Mouse (Mus musculus) limb, embryonic 12.5 days (tissue): ENCODE data around the gene Spred2. TPM values are rescaled to one million over a fixed set of nuclear protein-coding genes. Genes with fewer than 3 reads are reported as not detected.

Source experiments
- ATAC-seq: fragments of 200-750 bp; cut with Nextera tagmentation; 2 replicates; pipeline ENCODE4 v1.8.0; 2017; ENCODE audit warnings: low read depth, moderate TSS enrichment; ENCODE audit not compliant: insufficient number of reproducible peaks, insufficient read depth, low FRiP score, low TSS enrichment
- H3K27ac ChIP-seq: fragments of 300-500 bp; sonication (generic); 2 replicates; pipeline ENCODE4 v1.5.1; 2016; ENCODE audit warnings: mild to moderate bottlenecking, moderate library complexity
- H3K27me3 ChIP-seq: fragments of 300-500 bp; sonication (generic); 2 replicates; pipeline ENCODE4 v1.6.1; 2016; ENCODE audit warnings: mild to moderate bottlenecking, moderate library complexity
- H3K36me3 ChIP-seq: fragments of 300-500 bp; sonication (generic); 2 replicates; pipeline ENCODE4 v1.6.1; 2016; ENCODE audit warnings: mild to moderate bottlenecking, moderate library complexity
- H3K4me1 ChIP-seq: fragments of 300-500 bp; sonication (generic); replicated peaks from 2 replicates; pipeline ENCODE4 v1.6.1; 2016
- H3K4me2 ChIP-seq: fragments of 300-500 bp; sonication (generic); 2 replicates; pipeline ENCODE4 v1.6.1; 2016; ENCODE audit warnings: mild to moderate bottlenecking, moderate library complexity
- H3K4me3 ChIP-seq: fragments of 300-500 bp; sonication (generic); replicated peaks from 2 replicates; pipeline ENCODE4 v1.5.1; 2016; ENCODE audit warnings: mild to moderate bottlenecking
- H3K9ac ChIP-seq: fragments of 300-500 bp; sonication (generic); replicated peaks from 2 replicates; pipeline ENCODE4 v1.6.1; 2016; ENCODE audit warnings: mild to moderate bottlenecking, moderate library complexity
- H3K9me3 ChIP-seq: fragments of 300-500 bp; sonication (generic); 2 replicates; pipeline ENCODE4 v1.6.1; 2016; ENCODE audit warnings: mild to moderate bottlenecking, moderate library complexity
- WGBS: fragments of 180-500 bp; shearing (Covaris S2); methylation state at CpG from one replicate; pipeline ENCODE4 v1.1.7; 2016; 5-methylcytosine and 5-hydroxymethylcytosine counted together
- polyA plus RNA-seq: library from polyadenylated mRNA; unstranded; fragments of >200 nt; fragmentation: Nextera tagmentation; extraction: Ambion mirVana; gene quantifications from 2 replicates; pipeline ENCODE4 v1.2.1, GENCODE M21; 2016

Spred2 gene
- polyA plus RNA-seq, 1 experiment from 2014 or later = 7.6 TPM

DNA sequence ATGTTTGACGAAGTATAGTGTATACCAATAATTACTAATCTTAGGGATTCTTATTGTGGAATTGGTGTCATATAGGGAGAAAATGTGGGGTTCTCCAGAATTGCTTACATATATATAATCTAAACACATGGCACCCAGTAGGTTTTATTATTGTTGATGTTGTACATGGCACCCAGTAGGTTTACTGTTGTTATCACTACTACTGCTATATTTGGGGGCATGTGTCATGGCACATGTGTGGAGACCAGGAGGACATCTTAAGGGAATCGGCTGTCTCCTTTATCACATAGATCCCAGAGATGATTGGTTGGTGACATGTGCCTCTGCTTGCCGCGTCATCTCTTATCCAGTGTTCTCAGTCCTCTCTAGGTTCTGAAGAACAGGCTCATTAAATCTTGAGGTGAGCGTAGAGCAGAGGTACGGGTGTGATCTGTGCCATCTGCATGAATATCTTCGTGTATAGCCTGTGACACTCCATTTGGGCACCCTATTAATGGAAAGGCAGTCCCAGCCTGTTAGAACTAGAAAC, 70.2 kb downstream of the Spred2 start:
- 91% methylated on average over 7 of the region's 7 CpGs for WGBS
- H3K4me1 ChIP-seq = peaks cover 36% of the 10 kb centered on the region
- no peak for ATAC-seq
- H3K27ac ChIP-seq = no peak overlapping the region
- H3K9me3 ChIP-seq = no peaks in the 10 kb centered on the region
- H3K9ac ChIP-seq = no peak overlapping the region
- H3K4me2 ChIP-seq = no peak overlapping the region
- peaks cover 11% of the 10 kb centered on the region for H3K36me3 ChIP-seq
- no peaks in the 10 kb centered on the region for H3K27me3 ChIP-seq
- H3K4me3 ChIP-seq = no peak overlapping the region

DNA sequence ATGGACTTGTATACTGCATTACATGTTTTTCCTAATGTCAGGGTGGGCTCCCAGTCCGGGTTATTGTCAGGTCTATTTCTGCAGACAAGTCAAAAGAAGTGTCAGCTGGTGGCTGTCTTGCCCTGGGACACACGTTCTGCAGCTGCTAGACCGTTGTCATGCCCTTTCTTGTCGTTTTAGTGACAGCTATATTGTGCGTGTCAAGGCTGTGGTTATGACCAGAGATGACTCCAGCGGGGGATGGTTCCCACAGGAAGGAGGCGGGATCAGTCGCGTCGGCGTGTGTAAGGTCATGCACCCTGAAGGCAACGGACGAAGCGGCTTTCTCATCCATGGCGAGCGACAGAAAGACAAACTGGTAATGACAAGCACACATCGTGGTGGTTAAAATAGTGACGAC, 73.8 kb downstream of the Spred2 start:
- 69% methylated on average over 18 of the region's 18 CpGs for WGBS
- no peak for ATAC-seq
- H3K4me3 ChIP-seq = no peak overlapping the region
- no peak overlapping the region for H3K27ac ChIP-seq
- no peaks in the 10 kb centered on the region for H3K9me3 ChIP-seq
- no peak overlapping the region for H3K4me2 ChIP-seq
- no peaks in the 10 kb centered on the region for H3K27me3 ChIP-seq
- H3K9ac ChIP-seq = no peak overlapping the region
- H3K36me3 ChIP-seq = peaks cover 15% of the 10 kb centered on the region
- peaks cover 10% of the 10 kb centered on the region; the same call in 1 of the 2 replicates for H3K4me1 ChIP-seq

DNA sequence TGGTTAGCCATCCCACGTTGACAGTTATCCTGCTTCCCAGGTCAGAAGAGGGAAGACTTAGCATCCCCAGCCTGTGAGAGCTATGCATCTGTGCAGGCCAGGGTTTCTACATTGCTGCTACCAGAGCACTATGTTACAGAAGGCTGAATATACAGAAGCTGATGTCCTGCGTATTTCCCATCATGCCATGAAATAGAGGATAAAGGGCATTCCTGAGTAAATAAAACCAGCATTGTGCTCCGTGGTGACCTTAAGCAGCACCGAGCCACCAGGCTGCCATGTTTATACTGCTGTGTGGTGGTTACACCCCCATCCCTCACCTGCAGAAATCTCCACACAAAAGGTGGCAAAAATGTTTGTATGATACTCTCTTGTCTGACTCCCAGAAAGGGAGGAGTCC, 78.7 kb downstream of the Spred2 start:
- H3K4me3 ChIP-seq = no peak overlapping the region
- no peak for ATAC-seq
- H3K27me3 ChIP-seq = no peaks in the 10 kb centered on the region
- peaks cover 40% of the 10 kb centered on the region for H3K36me3 ChIP-seq
- H3K4me1 ChIP-seq = no peaks in the 10 kb centered on the region
- no peak overlapping the region for H3K9ac ChIP-seq
- no peak overlapping the region for H3K27ac ChIP-seq
- 83% methylated on average over 4 of the region's 4 CpGs for WGBS
- H3K9me3 ChIP-seq = no peaks in the 10 kb centered on the region
- H3K4me2 ChIP-seq = no peak overlapping the region

DNA sequence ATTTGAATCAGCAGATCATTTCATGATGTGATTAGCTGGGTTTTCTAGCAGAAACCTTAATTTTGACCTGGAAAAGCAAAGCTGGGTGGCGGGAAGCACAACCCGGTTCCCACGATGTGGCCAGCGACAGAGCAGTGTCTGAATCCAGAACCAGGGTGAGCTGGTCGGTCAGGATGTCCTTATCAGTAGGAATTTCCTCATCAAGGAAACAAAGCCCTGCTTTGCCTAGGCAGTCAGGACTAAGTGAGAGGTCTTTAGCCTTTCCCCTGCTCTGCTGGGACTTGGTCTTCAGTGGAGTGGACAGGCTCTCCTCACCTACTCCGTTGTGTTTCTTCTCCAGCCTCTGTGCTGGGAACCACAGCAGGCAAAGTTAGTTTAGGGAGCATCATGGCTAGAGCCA, 83.5 kb downstream of the Spred2 start:
- no peaks in the 10 kb centered on the region for H3K9me3 ChIP-seq
- H3K4me1 ChIP-seq = peaks cover 12% of the 10 kb centered on the region
- no peak overlapping the region for H3K4me3 ChIP-seq
- no peak overlapping the region for H3K9ac ChIP-seq
- H3K27ac ChIP-seq = no peak overlapping the region
- 94% methylated on average over 6 of the region's 6 CpGs for WGBS
- peaks cover 53% of the 10 kb centered on the region for H3K36me3 ChIP-seq
- ATAC-seq = no peak
- no peak overlapping the region for H3K4me2 ChIP-seq
- no peaks in the 10 kb centered on the region for H3K27me3 ChIP-seq

DNA sequence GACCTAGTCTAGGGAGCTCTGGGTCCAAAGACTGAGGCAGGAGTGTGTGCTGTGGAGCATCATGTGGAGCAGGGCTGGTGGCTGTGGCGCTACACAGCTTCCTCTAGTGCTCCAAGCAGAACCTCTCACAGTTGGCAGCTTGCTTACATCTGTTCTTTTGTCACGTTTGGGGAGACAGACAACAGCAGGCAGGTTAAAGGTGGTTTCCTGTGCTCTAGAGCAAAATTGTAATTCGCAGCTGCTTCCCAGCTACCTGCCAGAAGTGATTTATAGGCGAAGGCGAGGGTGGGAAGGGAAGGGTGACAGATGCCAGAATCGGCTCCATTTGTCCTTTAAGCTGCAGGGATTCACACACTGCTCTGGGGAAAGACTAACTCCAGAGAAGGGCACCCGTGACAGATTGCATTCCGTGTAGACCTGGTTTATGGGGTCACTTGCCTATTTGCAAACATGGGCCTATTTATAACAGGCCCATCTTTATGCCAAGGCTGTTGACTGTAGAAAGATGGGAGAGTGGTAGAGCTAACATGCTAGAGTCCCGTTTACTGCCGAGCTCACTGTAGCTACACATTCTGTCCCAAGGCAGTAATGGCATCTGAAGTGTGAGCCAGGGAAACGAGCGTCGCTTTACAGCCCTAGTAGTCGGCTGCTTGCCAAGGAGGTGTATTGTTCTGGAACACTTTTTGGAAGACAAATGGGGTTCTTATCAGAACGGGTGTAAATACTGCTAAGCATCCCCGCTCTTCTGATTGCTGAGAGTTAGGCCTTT, 87.2 kb downstream of the Spred2 start:
- Histone ChIP-seq H3K4me2 (no peak overlapping the region), H3K36me3 (peaks cover 68% of the 10 kb centered on the region), H3K4me3 (no peak overlapping the region), H3K4me1 (peaks cover 12% of the 10 kb centered on the region), H3K27me3 (no peaks in the 10 kb centered on the region), H3K9ac (no peak overlapping the region), H3K9me3 (no peaks in the 10 kb centered on the region), H3K27ac (peak overlapping the region; percentile 59)
- ATAC-seq = no peak
- 23% methylated on average over 16 of the region's 16 CpGs for WGBS

DNA sequence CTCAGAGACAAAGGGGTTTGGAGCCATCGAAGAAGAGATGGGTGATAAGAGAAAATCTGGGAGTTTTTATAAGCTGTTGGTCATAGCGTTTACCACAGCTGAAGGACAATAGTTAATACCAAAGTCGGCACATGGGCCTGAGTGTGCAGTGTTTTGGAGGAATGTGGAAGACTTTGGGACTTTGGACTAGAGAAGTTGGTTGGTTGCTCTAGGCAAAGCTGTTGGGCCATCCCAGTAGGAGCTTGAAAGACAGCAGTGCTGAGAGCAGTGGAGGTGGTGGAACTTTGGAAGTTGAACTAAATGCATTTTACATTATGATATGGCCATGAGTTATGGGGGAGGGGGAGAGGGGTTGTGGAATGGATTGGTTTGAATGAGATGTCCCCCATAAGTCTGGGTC, 89.2 kb downstream of the Spred2 start:
- no peak for ATAC-seq
- peaks cover 12% of the 10 kb centered on the region for H3K4me1 ChIP-seq

DNA sequence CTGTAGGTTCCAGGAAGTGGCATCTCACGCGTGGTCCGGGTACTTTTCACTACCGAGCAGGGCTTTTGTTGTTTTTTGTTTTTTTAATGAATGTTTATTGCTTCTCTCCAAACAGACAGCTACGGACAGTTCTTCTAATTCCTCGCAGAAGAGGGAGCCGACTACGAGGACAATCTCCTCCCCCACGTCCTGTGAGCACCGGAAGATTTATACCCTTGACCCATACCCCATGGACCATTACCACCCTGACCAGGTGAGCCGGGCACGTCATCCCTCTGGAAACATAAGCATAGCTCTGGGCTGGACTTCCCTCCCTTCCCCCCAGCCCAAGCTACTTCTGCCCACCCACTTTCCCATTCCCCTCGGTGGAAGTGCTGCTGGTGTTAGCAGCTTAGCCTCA, 93.8 kb downstream of the Spred2 start:
- H3K27ac ChIP-seq = no peak overlapping the region
- no peak overlapping the region for H3K4me3 ChIP-seq
- H3K9me3 ChIP-seq = peaks cover 39% of the 10 kb centered on the region
- H3K4me2 ChIP-seq = no peak overlapping the region
- no peak overlapping the region for H3K9ac ChIP-seq
- H3K27me3 ChIP-seq = no peaks in the 10 kb centered on the region
- 93% methylated on average over 13 of the region's 13 CpGs for WGBS
- H3K4me1 ChIP-seq = no peaks in the 10 kb centered on the region
- no peak for ATAC-seq
- peaks cover 83% of the 10 kb centered on the region for H3K36me3 ChIP-seq

More for the DNA sequence above, 89.2 kb downstream of the Spred2 start:
- Histone ChIP-seq H3K27me3 (no peaks in the 10 kb centered on the region), H3K9me3 (peaks cover 5% of the 10 kb centered on the region; the same call in 1 of the 2 replicates), H3K27ac (no peak overlapping the region), H3K36me3 (peaks cover 69% of the 10 kb centered on the region), H3K9ac (no peak overlapping the region), H3K4me3 (no peak overlapping the region), H3K4me2 (no peak overlapping the region)
- 95% methylated on average over 3 of the region's 3 CpGs for WGBS

DNA sequence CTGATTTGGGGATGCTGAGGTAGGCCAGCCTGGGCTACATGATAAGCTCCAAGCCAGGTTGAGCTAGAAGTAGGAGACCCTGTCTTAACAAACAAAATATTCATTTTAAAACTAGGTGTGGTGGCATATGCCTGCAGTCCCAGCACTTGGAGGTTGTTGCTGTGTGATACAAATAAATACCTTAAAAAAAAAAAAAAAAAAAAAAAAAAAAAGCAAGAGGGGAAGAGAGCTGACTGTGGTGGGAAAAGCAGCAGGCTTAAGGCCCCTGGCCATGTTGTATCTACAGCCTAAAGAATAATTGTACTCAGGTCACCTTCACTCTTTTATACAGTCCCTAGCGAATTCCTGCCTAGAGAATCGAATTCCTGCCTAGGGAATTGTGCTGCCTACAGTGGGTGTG, 94.7 kb downstream of the Spred2 start:
- H3K9ac ChIP-seq = no peak overlapping the region
- no peaks in the 10 kb centered on the region for H3K27me3 ChIP-seq
- no peak overlapping the region for H3K27ac ChIP-seq
- peaks cover 39% of the 10 kb centered on the region for H3K9me3 ChIP-seq
- H3K36me3 ChIP-seq = peaks cover 84% of the 10 kb centered on the region
- H3K4me2 ChIP-seq = no peak overlapping the region
- H3K4me1 ChIP-seq = no peaks in the 10 kb centered on the region
- no peak overlapping the region for H3K4me3 ChIP-seq
- ATAC-seq = no peak
- 98% methylated on average over 2 of the region's 2 CpGs for WGBS

DNA sequence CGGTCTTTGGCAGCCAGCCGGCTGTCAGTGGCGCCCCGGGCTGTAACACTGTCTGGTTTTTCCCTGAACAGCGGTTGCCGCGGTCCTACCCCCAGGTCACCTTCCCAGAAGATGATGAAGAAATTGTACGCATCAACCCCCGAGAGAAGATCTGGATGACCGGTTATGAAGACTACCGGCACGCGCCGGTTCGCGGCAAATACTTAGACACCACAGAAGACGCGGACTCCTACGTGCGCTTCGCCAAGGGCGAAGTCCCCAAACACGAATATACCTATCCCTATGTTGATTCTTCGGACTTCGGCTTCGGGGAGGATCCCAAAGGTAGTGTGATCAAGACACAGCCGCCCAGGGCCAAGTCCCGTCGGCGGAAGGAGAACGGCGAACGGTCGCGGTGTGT, 96.5 kb downstream of the Spred2 start:
- no peak overlapping the region for H3K9ac ChIP-seq
- H3K27ac ChIP-seq = no peak overlapping the region
- H3K4me1 ChIP-seq = no peaks in the 10 kb centered on the region
- peaks cover 39% of the 10 kb centered on the region for H3K9me3 ChIP-seq
- ATAC-seq = no peak
- H3K27me3 ChIP-seq = no peaks in the 10 kb centered on the region
- 98% methylated on average over 35 of the region's 35 CpGs for WGBS
- peaks cover 85% of the 10 kb centered on the region for H3K36me3 ChIP-seq
- H3K4me3 ChIP-seq = no peak overlapping the region
- H3K4me2 ChIP-seq = no peak overlapping the region

DNA sequence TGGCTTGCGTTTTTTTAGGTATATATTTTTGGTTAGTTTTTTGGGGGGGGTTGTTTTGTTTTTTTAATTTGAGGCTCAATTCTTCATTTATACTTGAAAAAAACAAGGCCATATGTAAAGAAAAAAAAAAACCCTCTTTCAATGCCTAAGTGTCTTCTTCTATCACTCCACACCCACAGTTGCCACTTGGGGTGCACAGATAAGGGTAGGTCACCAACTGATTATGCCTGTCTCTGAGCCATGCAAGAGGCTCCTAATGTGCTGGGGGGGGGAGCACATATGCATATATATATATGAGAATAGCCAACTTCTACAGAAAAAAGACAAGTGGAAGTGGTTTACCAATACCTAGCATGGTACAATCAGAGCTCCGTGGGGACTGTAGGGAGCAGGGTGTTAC, 98.3 kb downstream of the Spred2 start:
- Histone ChIP-seq H3K4me3 (no peak overlapping the region), H3K36me3 (peaks cover 75% of the 10 kb centered on the region), H3K27ac (no peak overlapping the region), H3K4me2 (no peak overlapping the region), H3K4me1 (no peaks in the 10 kb centered on the region), H3K27me3 (no peaks in the 10 kb centered on the region), H3K9me3 (peaks cover 39% of the 10 kb centered on the region), H3K9ac (no peak overlapping the region)
- ATAC-seq = no peak
- 94% methylated on average over 2 of the region's 2 CpGs for WGBS

DNA sequence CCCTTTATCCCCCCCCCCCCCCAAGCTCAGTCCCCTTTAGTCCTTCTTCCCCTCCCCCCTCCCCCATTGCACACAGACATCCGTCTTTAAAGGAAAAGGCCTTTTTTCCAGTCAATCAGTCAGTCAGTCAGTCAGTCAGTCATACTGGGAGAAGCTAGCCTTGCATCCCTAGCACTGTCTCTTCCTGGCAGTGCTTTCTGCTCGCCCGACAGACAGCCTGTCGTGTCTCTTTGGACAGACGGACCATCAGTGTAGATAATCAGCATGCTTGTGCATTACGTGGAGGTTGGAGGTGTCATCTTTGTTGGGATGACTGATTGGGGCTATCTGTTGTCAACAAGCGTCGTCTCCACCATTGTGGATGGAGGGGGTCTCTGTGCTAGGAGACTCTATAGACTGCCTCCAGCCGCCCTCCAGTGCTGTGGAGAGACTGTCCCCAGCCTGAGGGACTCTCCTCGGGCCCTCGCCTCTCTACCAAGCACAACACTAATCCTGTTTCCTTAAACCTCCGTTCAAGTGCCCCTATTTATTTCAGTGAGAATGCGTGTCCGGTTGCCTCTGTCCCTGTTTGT, 98.8 kb downstream of the Spred2 start:
- 90% methylated on average over 14 of the region's 14 CpGs for WGBS
- no peak for ATAC-seq
- H3K36me3 ChIP-seq = peaks cover 69% of the 10 kb centered on the region

More for the DNA sequence above, 98.8 kb downstream of the Spred2 start:
- H3K9me3 ChIP-seq = peaks cover 38% of the 10 kb centered on the region
- no peak overlapping the region for H3K9ac ChIP-seq
- H3K4me3 ChIP-seq = no peak overlapping the region
- no peak overlapping the region for H3K4me2 ChIP-seq
- no peaks in the 10 kb centered on the region for H3K4me1 ChIP-seq
- H3K27me3 ChIP-seq = no peaks in the 10 kb centered on the region
- H3K27ac ChIP-seq = no peak overlapping the region
